Mouse (Mus musculus) testis, postnatal 10 days (tissue): Measurements from ENCODE around the gene Gm5485.

Experiments
- DNase-seq: peaks from one replicate; pipeline ENCODE4 v3.0.0; 2021; ENCODE audit warnings: low spot score

Gene Gm5485

DNA sequence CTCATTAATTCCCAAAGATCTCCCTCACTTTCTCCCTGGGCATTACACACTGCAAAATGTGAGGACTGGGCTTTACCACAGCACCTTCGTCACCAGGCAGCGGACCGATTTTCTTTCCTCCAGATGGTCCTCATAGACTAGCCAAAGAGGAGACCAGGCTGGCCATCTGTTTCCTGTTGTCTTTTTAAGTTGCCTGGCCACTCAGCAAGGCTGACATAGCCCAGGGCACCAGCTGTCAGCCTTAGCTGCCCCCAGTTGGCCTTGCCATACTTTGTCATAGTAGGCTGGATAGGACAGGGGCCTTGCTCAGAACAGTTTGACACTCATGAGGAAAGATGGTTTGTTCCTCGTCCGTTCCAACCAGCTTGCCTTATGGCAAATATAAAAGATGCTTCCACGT is 39.8 kb downstream of the Gm5485 start:
- DNase-seq = no peak

GRCm38 (mm10) chr16:48368096-48368495 is 44.1 kb downstream of the Gm5485 start:
- no peak for DNase-seq

GRCm38 (mm10) chr16:48366801-48367200 is 45.4 kb downstream of the Gm5485 start:
- no peak for DNase-seq

DNA sequence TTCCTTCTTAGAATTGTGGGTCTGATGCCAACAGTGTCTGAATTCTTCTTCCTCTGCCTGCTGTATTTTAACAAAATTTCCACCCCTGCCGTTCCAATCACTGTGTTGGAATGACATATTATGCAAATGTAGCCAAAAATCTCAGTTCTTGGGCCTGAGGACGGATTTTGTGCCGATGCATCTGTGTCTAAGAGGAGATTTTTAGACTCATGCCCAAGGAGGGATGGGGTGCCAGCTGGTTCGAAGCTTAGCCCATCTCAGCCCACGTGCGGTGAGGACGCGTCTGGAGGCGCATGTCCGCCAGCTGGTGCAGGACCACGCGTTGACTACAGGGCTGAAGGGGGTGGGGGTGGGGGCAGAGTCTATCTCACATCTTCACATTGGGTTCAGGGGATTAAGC is 51.3 kb downstream of the Gm5485 start:
- DNase-seq = no peak

GRCm38 (mm10) chr16:48356417-48356816 is 55.8 kb downstream of the Gm5485 start:
- no peak for DNase-seq

GRCm38 (mm10) chr16:48355716-48356115 is 56.5 kb downstream of the Gm5485 start:
- DNase-seq = no peak
